Comparison of ENCODE assay signal across 28 mouse cellular contexts in the genomic region with DNA sequence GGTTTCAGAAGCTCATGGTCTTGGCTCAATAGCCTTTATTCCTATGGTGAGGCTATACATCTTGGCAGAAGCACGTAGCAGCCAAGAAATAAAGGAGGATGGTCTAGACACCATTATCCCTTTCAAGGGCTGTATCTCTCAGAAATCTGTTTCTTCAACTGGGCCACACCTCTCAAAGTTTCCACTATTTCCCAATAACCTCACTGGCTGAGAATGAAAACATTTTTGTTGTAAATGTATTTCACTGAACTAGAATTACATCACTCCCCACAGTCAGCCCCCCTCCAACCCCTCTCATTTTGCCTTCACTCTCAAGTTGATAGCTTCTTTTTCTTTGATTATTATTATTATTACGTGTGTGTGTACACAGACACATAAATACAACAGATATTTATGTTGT.
DNase-seq lines count a peak whose midpoint lies in the region; ATAC-seq and TF ChIP-seq lines count a peak whose summit lies in the region.
"Had no signal": no experiment of that assay in that cellular context is flagged by ENCODE, and none has a peak within 500 bp of the region (broad histone marks: within the 10 kb centered on the region; RNA-seq: fewer than 3 reads in every experiment).

No protein-coding gene starts in this region.

- H3K4me2 ChIP-seq in lung, postnatal 0 days (replicated peaks; ENCODE audit: low read depth, low read length) = no peak overlapping the region
- H3K4me2 ChIP-seq: embryonic facial prominence, embryonic 13.5 days; embryonic facial prominence, embryonic 15.5 days; forebrain, embryonic 12.5 days had no signal

- no peaks in the 10 kb centered on the region for H3K36me3 ChIP-seq in lung, postnatal 0 days (ENCODE audit: insufficient read depth, low read length)
- H3K36me3 ChIP-seq: embryonic facial prominence, embryonic 13.5 days; embryonic facial prominence, embryonic 15.5 days; forebrain, embryonic 10.5 days; forebrain, embryonic 12.5 days; G1E had no signal

- no peaks in the 10 kb centered on the region for H3K27me3 ChIP-seq in lung, postnatal 0 days (replicated peaks; ENCODE audit: insufficient read depth, low read length)
- H3K27me3 ChIP-seq: CH12.LX; embryonic facial prominence, embryonic 13.5 days; embryonic facial prominence, embryonic 15.5 days; forebrain, embryonic 12.5 days; Patski had no signal

- ATAC-seq in lung, postnatal 0 days = peak; percentile 50
- ATAC-seq: activated CD4-positive, CD25-positive, alpha-beta regulatory T cell, adult 4 months; CD4-positive, CD25-positive, alpha-beta regulatory T cell, adult 4 months; forebrain, embryonic 14.5 days; Patski had no signal

- peak; percentile 64 for DNase-seq in heart, adult 11 months
- no peak for DNase-seq in heart, postnatal 10 days
- DNase-seq in lung, postnatal 0 days (ENCODE audit: low spot score) = peak; percentile 62
- DNase-seq in lung, postnatal 14 days = no peak
- peak; percentile 7 for DNase-seq in lung, postnatal 36 days
- DNase-seq in lung, postnatal 25 days (ENCODE audit: low spot score) = no peak
- no peak for DNase-seq in kidney, postnatal 36 days
- DNase-seq: adrenal gland, adult 8-10 months; adrenal gland, postnatal 14 days; adrenal gland, postnatal 36 days; B cell, adult 2 months; cerebellum, adult 11-12 months; cerebellum, adult 8-10 months; cerebellum, adult 9-11 months; cerebellum, postnatal 14 days; cerebellum, postnatal 36 days; embryo, embryonic 11 days had no signal

- intact Hi-C loops in heart, postnatal 10 days (cut with DNase I) = no loop called here

- H3K4me1 ChIP-seq in lung, postnatal 0 days (ENCODE audit: insufficient read depth, low read depth, low read length) = no peaks in the 10 kb centered on the region; the same call in 1 of the 2 replicates
- H3K4me1 ChIP-seq: embryonic facial prominence, embryonic 13.5 days; embryonic facial prominence, embryonic 15.5 days; forebrain, embryonic 12.5 days had no signal

- no peak for TF ChIP-seq CTCF in lung, postnatal 0 days (IDR thresholded peaks at IDR 0.05)

- no peaks in the 10 kb centered on the region for H3K9me3 ChIP-seq in lung, postnatal 0 days (ENCODE audit: low read length)
- H3K9me3 ChIP-seq: embryonic facial prominence, embryonic 13.5 days; embryonic facial prominence, embryonic 15.5 days; forebrain, embryonic 10.5 days; forebrain, embryonic 12.5 days; G1E had no signal

- 62% methylated on average over 2 of the region's 2 CpGs for WGBS in lung, postnatal 0 days

- no peak overlapping the region for H3K9ac ChIP-seq in lung, postnatal 0 days (replicated peaks; ENCODE audit: low read depth)
- H3K9ac ChIP-seq: embryonic facial prominence, embryonic 13.5 days; embryonic facial prominence, embryonic 15.5 days; forebrain, embryonic 12.5 days had no signal

- peak; percentile 55; the same call in 1 of the 2 replicates for TF ChIP-seq EP300 in lung, postnatal 0 days (IDR thresholded peaks at IDR 0.05)

- H3K4me3 ChIP-seq in lung, postnatal 0 days (ENCODE audit: low read depth, low read length) = no peak overlapping the region
- H3K4me3 ChIP-seq: embryonic facial prominence, embryonic 13.5 days; embryonic facial prominence, embryonic 15.5 days; erythroblast, embryonic 14.5 days; forebrain, embryonic 10.5 days; forebrain, embryonic 12.5 days had no signal

- no peak overlapping the region for H3K27ac ChIP-seq in lung, postnatal 0 days (ENCODE audit: low read length)
- H3K27ac ChIP-seq: embryonic facial prominence, embryonic 13.5 days; embryonic facial prominence, embryonic 15.5 days; forebrain, embryonic 10.5 days; forebrain, embryonic 12.5 days had no signal

Comparison
In these comparisons a context has a peak if more than half of its experiments do, and no peak if none do; other contexts are left out.
1. DNase-seq: peak in heart, adult 11 months (single experiment), lung, postnatal 0 days (single experiment) and lung, postnatal 36 days (single experiment); none in heart, postnatal 10 days (0 of 2), lung, postnatal 14 days (single experiment), lung, postnatal 25 days (single experiment) and kidney, postnatal 36 days (0 of 2).